Mouse (Mus musculus): Measurements from ENCODE around the gene Tldc1. TPM values are rescaled to one million over a fixed set of nuclear protein-coding genes. Genes with fewer than 3 reads are reported as not detected.

The Tldc1 gene
- polyA plus RNA-seq (2016; fragmentation: Nextera tagmentation; extraction: Ambion mirVana): 11.6 and 14.4 TPM in 2 replicates

DNA sequence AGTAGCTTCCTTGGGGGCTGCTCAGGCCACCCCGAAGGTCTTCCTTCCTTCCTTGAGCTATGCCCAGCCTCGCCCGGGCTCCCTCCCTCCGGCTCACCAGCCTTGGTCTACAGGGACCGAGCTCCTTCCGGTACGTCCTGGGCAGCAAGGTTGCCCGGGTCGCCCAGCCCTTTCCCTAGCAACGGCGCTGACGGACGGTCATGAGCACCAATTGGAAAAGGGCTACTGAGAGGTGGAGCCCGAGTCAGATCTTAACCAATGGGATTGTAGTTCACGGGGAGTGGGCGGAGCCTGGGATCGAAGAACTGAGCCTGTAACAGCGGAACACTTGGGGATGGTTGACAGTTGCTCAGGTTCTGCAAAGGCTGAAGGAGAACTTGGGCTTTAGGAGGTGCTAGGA is at the start of gene Tldc1:
Tldc1 (minus strand) TSS at position 154 of the 400 bp plus-strand sequence.
- peaks cover 20% of the 10 kb centered on the region for H3K4me1 ChIP-seq
- ATAC-seq (ENCODE audit: insufficient number of reproducible peaks, insufficient read depth, low FRiP score, low TSS enrichment): peak; percentile 95
- under 1% methylated on average over 18 of the region's 18 CpGs for WGBS

DNA sequence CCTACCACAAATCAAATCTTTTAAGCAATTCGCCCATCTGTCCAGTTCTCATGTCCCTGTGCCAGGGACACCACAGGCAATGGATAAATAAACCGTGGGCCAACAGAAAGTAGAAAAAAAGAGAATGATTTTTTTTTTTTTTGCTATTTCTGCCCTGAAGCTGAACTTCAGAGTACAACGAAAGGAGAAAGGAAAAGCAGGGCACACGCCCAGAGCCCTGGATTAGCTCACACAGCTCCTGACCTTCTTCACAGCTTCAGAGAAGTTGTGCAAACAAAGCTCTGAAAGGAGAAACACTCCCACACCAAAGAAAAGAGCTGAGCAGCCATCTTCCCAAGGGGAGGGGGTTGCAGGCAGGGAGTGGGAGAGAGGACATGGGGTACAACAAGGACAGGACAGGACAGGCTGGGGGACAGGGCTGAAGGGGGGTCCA is 49.5 kb upstream of the Tldc1 start:
- Histone ChIP-seq H3K4me3 (no peak overlapping the region), H3K36me3 (no peaks in the 10 kb centered on the region), H3K4me1 (peaks cover 56% of the 10 kb centered on the region), H3K4me2 (replicated peaks) (no peak overlapping the region), H3K9me3 (no peaks in the 10 kb centered on the region), H3K27me3 (no peaks in the 10 kb centered on the region), H3K27ac (0 out of 2 replicates have a peak overlapping the region, but pooled peaks have one; percentile 30), H3K9ac (0 out of 2 replicates have a peak overlapping the region, but pooled peaks have one; percentile 16)
- no peak for ATAC-seq (ENCODE audit: insufficient number of reproducible peaks, insufficient read depth, low FRiP score, low TSS enrichment)
- WGBS: 47% methylated on average over 4 of the region's 4 CpGs

More for the DNA sequence above, at the start of gene Tldc1:
- Histone ChIP-seq H3K27me3 (no peaks in the 10 kb centered on the region), H3K4me2 (replicated peaks) (peak within 1 kb of the TSS; percentile 86), H3K27ac (peak within 1 kb of the TSS; percentile 76), H3K9me3 (no peaks in the 10 kb centered on the region), H3K4me3 (peak within 1 kb of the TSS; percentile 51), H3K9ac (peak within 1 kb of the TSS; percentile 70), H3K36me3 (no peaks in the 10 kb centered on the region)

DNA sequence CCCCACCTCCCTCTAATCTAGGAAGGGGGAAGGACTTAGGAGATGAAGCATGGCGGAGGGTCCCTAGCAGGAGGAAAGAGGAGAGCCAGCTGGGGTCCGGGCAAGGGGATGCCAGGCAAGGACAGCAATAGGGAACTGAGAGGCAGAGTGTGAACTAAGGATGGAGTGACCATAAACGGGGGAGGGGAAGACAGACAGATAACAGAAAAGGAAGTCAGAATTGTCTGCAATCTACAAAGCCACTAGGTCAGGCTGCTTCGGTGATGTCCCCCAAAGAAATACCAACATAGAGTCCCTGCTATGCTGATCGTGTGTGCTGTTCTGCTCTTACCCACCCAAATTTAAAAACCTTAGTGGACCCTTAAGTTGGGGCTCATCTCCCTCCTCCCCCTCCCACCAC is 48.8 kb upstream of the Tldc1 start:
- Histone ChIP-seq H3K27ac (no peak overlapping the region), H3K27me3 (no peaks in the 10 kb centered on the region), H3K4me1 (peaks cover 48% of the 10 kb centered on the region), H3K4me2 (replicated peaks) (no peak overlapping the region), H3K9me3 (no peaks in the 10 kb centered on the region), H3K36me3 (no peaks in the 10 kb centered on the region), H3K4me3 (no peak overlapping the region), H3K9ac (no peak overlapping the region)
- ATAC-seq (ENCODE audit: insufficient number of reproducible peaks, insufficient read depth, low FRiP score, low TSS enrichment): no peak
- WGBS: 86% methylated on average over 5 of the region's 5 CpGs

DNA sequence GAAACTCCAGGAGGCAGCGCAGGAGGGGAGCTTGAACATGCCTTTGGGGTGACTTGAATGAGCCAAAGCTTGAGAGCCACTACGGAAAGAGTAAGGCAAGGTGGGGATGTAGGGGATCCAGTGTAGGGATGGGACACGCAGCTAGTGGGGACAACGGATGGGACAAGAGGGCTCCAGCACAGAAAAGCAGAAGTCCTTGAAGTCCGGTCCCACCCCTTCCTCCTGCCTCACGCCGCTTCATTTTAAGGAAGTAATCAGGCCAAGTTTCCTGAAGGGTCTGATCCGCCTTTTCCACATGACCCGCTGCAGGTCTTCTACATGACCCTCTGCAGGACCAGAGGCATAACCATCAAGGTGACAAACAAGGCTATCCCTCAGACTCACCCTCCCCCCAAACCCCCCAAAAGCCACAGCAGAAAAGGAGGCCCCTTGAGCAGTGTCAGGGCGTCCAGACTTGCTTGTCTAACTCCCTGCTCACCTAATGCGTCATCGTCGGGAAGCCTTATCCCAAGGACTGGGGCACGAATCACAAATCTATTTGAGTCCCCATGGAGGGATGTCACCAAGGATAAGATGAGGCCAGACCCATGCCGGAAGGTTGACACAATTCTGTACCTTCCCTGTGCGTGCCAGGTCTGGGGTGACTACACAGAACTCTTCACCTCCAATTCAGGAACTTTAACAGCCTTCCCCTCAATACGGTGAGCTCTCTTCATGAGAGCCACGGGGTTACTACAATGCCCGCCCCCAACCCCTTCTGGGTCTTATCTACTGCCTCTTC is 47.9 kb upstream of the Tldc1 start:
- Histone ChIP-seq H3K27me3 (no peaks in the 10 kb centered on the region), H3K9me3 (no peaks in the 10 kb centered on the region), H3K4me1 (peaks cover 40% of the 10 kb centered on the region), H3K9ac (no peak overlapping the region), H3K4me3 (no peak overlapping the region), H3K4me2 (replicated peaks) (no peak overlapping the region), H3K27ac (no peak overlapping the region), H3K36me3 (peaks cover 3% of the 10 kb centered on the region; the same call in 1 of the 2 replicates)
- WGBS: 85% methylated on average over 19 of the region's 19 CpGs
- no peak for ATAC-seq (ENCODE audit: insufficient number of reproducible peaks, insufficient read depth, low FRiP score, low TSS enrichment)

DNA sequence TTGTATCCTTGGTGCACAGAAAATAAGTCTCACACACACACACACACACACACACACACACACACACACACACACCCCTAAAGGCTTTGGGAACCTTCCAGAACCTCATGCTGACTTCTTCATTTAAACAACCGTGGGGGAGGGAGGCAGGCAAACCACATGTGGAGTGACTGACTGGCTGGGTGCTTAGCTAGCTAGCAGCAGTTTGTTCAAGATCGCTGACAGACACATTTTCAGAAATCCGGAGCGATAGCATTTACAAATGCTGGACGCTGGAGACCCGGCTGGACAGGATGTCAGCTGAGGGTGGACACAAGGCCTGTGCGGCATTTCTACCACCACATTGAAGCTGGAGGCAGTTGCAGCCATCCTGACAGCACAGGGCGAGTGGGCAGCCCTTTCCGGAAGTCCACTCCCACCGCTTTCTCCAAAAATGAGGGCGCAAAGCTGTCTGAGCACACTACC is 46.6 kb upstream of the Tldc1 start:
- H3K9me3 ChIP-seq: no peaks in the 10 kb centered on the region
- peaks cover 27% of the 10 kb centered on the region for H3K4me1 ChIP-seq
- H3K4me2 ChIP-seq (replicated peaks): no peak overlapping the region
- 80% methylated on average over 11 of the region's 11 CpGs for WGBS
- no peak overlapping the region for H3K4me3 ChIP-seq
- H3K27ac ChIP-seq: 0 out of 2 replicates have a peak overlapping the region, but pooled peaks have one; percentile 30
- H3K36me3 ChIP-seq: peaks cover 7% of the 10 kb centered on the region; the same call in 1 of the 2 replicates
- ATAC-seq (ENCODE audit: insufficient number of reproducible peaks, insufficient read depth, low FRiP score, low TSS enrichment): no peak
- H3K27me3 ChIP-seq: no peaks in the 10 kb centered on the region
- H3K9ac ChIP-seq: no peak overlapping the region

DNA sequence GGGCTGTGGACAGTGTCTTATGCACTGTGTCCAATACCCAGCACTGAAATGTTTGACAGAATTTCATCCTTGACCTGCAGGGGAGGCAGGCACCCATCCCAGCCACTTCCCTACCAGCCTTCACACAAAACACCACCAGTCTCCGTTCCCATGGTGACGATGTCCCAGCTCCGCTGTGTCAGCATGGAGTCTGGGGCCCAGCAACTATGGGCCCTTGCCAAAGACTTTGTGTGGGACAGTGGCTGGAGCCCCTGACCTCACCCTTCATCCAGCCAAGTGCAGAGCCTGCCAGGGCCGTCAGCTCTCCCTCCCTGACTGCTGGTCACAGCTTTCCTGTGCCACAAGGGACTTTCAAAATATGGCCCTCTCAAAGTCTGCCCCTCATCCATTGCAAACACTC is 45.9 kb upstream of the Tldc1 start:
- peaks cover 19% of the 10 kb centered on the region for H3K4me1 ChIP-seq
- whole genome bisulfite sequencing: 75% methylated on average over 4 of the region's 4 CpGs

DNA sequence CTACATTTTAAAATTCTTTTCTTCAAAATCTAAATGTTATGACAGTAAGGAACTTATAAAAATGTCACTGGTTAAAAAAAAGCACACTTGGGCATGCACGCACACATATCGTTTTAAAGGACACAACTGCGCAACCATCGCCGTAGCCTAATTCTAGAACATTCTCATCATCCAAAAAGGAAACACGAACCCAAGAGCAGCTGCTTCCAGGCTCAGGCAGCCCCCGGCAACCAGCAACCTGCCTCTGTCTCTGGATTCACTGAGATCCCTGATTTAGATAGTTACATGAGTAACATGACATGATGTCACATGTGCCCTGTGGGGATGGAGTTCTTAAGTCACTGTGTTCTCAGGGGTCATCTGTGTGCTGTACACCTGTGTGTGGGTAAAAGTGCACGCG is 45.1 kb upstream of the Tldc1 start:
- Histone ChIP-seq H3K9ac (no peak overlapping the region), H3K27me3 (no peaks in the 10 kb centered on the region), H3K9me3 (no peaks in the 10 kb centered on the region), H3K27ac (no peak overlapping the region), H3K4me3 (no peak overlapping the region), H3K4me2 (replicated peaks) (no peak overlapping the region), H3K36me3 (peaks cover 7% of the 10 kb centered on the region), H3K4me1 (peaks cover 12% of the 10 kb centered on the region)
- ATAC-seq (ENCODE audit: insufficient number of reproducible peaks, insufficient read depth, low FRiP score, low TSS enrichment): no peak
- WGBS: 88% methylated on average over 9 of the region's 9 CpGs

More for the DNA sequence above, 45.9 kb upstream of the Tldc1 start:
- Histone ChIP-seq H3K27ac (no peak overlapping the region), H3K36me3 (peaks cover 7% of the 10 kb centered on the region), H3K27me3 (no peaks in the 10 kb centered on the region), H3K9me3 (no peaks in the 10 kb centered on the region), H3K9ac (no peak overlapping the region), H3K4me3 (no peak overlapping the region), H3K4me2 (replicated peaks) (no peak overlapping the region)
- ATAC-seq (ENCODE audit: insufficient number of reproducible peaks, insufficient read depth, low FRiP score, low TSS enrichment): 0 out of 2 replicates have a peak, but pooled peaks have one; percentile 18

DNA sequence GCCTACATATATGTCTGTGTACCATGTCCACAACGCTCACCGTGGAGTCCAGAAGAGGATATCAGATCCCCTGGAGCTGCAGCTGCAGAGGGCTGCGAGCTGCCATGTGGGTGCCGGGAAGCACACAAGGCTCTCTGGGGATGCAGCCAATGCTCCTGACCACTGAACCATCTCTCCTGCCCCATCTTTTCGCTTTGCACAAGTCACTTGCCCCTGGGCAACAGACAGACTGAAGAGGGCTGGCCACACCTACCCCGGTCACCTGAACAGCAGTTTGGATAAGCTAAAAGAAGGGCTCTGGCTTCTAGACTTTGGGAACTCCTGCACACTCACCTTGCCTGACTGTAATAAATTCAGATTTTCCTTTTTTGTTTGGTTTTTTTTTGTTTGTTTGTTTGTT is 43.5 kb upstream of the Tldc1 start:
- peaks cover 7% of the 10 kb centered on the region for H3K36me3 ChIP-seq
- H3K9ac ChIP-seq: no peak overlapping the region
- H3K27ac ChIP-seq: no peak overlapping the region
- no peaks in the 10 kb centered on the region for H3K9me3 ChIP-seq
- 91% methylated on average over 6 of the region's 6 CpGs for WGBS
- peaks cover 7% of the 10 kb centered on the region; the same call in 1 of the 2 replicates for H3K4me1 ChIP-seq
- no peak overlapping the region for H3K4me2 ChIP-seq (replicated peaks)
- ATAC-seq (ENCODE audit: insufficient number of reproducible peaks, insufficient read depth, low FRiP score, low TSS enrichment): no peak
- no peaks in the 10 kb centered on the region for H3K27me3 ChIP-seq
- no peak overlapping the region for H3K4me3 ChIP-seq

DNA sequence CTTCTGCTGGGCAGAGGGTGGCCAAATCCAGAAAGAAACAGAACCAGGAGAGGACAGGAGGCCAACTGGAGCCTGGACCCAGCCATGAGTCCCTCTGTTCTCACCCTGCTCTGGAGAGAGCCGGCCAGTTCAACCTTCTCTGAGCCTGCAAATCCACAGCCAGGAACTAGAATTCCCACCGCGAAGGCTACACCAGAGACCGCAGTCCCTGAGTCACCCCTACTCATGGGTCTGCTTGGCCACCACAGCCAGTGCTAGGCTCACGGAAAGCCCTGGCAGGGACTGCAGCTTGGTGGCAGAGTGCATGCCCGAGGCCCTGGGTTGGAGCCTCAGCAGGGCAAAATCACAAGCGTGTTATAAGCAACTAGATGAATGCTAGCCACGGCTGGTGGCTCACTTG is 41.8 kb upstream of the Tldc1 start:
- Histone ChIP-seq H3K36me3 (peaks cover 11% of the 10 kb centered on the region), H3K4me1 (peaks cover 4% of the 10 kb centered on the region; the same call in 1 of the 2 replicates), H3K4me2 (replicated peaks) (no peak overlapping the region), H3K27ac (no peak overlapping the region; the same call in 1 of the 2 replicates), H3K9me3 (no peaks in the 10 kb centered on the region), H3K27me3 (no peaks in the 10 kb centered on the region), H3K4me3 (no peak overlapping the region), H3K9ac (no peak overlapping the region)
- 90% methylated on average over 8 of the region's 8 CpGs for WGBS
- ATAC-seq (ENCODE audit: insufficient number of reproducible peaks, insufficient read depth, low FRiP score, low TSS enrichment): no peak

DNA sequence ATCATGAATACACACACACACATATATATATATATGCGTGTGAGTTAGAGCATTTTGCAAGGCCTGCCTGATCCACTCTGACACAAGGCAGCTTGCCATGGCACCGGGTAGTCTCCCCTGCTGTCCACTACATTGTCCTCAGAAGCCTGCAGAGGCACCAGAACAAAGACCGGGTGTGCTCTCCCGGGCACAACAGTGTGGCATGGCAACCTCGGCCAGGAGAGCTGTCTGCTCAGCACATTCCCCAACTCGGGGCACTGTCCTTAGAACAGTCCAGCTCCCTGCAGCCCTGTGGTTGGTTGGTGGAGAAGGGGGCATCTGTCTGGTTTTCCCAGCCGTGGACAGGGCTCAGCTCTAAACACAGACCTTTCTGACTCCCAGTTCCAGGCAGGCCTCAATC is 41.1 kb upstream of the Tldc1 start:
- no peaks in the 10 kb centered on the region for H3K4me1 ChIP-seq

DNA sequence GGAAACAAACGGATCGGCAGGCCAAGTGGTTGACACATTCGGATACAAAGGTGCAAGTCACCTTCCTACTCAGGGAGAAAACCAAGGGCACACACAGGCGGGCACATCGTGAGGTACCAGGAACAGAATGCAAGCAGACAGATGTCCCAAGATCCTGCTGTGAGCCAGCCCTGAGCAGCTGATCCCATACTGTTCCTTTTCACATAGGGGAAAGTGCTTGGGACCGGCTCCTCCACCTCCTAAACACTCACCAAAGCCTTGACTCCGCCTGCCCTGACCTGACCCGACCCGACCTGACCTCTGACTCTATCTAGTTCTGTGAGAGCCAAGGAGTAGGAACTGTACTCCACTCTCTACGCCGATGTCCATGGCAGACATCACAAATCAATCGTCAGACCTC is 39.2 kb upstream of the Tldc1 start:
- Histone ChIP-seq H3K36me3 (peaks cover 11% of the 10 kb centered on the region), H3K9ac (no peak overlapping the region), H3K4me3 (no peak overlapping the region), H3K27me3 (no peaks in the 10 kb centered on the region), H3K9me3 (no peaks in the 10 kb centered on the region), H3K4me1 (peaks cover 15% of the 10 kb centered on the region), H3K27ac (no peak overlapping the region), H3K4me2 (replicated peaks) (no peak overlapping the region)
- 26% methylated on average over 12 of the region's 12 CpGs for WGBS
- ATAC-seq (ENCODE audit: insufficient number of reproducible peaks, insufficient read depth, low FRiP score, low TSS enrichment): no peak

More for the DNA sequence above, 41.1 kb upstream of the Tldc1 start:
- Histone ChIP-seq H3K36me3 (peaks cover 11% of the 10 kb centered on the region), H3K4me3 (no peak overlapping the region), H3K9me3 (no peaks in the 10 kb centered on the region), H3K27me3 (no peaks in the 10 kb centered on the region), H3K9ac (no peak overlapping the region), H3K27ac (no peak overlapping the region), H3K4me2 (replicated peaks) (no peak overlapping the region)
- no peak for ATAC-seq (ENCODE audit: insufficient number of reproducible peaks, insufficient read depth, low FRiP score, low TSS enrichment)
- WGBS: 80% methylated on average over 7 of the region's 7 CpGs

DNA sequence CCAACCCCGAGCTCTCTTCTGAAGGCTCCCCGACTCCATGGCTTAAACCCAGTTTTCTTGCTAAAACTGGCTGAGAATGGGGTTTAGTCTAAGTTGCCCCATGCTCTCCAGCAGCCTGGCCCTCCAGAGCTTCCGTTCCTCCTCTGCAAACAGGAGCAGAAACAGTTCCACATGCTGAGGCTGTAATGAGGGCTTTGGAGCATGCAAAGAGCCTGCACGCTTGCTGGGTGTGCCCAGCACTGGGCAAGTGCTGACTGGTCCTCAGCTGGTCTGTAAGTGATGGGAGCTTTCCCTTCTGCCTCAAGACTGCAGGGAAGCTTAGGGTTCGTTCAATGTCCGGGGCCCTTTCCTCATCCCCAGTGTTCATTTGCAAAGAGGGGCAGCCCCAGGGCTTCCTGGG is 38.0 kb upstream of the Tldc1 start:
- H3K9ac ChIP-seq: no peak overlapping the region
- no peak overlapping the region for H3K4me3 ChIP-seq
- WGBS: 70% methylated on average over 6 of the region's 6 CpGs
- H3K4me2 ChIP-seq (replicated peaks): no peak overlapping the region
- ATAC-seq (ENCODE audit: insufficient number of reproducible peaks, insufficient read depth, low FRiP score, low TSS enrichment): no peak
- H3K27ac ChIP-seq: no peak overlapping the region
- no peaks in the 10 kb centered on the region for H3K27me3 ChIP-seq
- peaks cover 9% of the 10 kb centered on the region for H3K36me3 ChIP-seq
- no peaks in the 10 kb centered on the region for H3K9me3 ChIP-seq
- peaks cover 19% of the 10 kb centered on the region for H3K4me1 ChIP-seq

Measured in embryonic facial prominence, embryonic 12.5 days (tissue).